ENCODE assay signal across 15 mouse cellular contexts in the genomic region with DNA sequence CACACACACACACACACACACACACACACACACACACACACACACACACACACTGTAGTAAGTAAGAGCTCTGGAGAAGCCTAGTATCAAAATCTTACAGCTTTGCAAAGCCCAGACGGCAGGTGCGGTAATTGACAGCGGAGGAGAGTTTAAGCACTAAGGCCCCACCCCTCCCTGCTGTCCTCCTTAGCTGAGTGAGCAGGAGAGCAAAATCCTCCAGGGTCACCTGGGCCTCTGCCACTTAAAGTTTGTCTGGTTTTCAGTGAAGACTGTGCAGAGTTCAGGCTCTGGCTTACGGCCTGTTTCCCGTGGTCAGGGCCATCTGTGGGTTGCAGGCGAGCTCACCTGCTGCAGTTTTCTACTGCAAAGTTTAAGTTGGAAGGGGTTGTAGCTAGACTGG. TPM values are rescaled to one million over a fixed set of nuclear protein-coding genes. Genes with fewer than 3 reads are reported as not detected.
DNase-seq lines count a peak whose midpoint lies in the region; ATAC-seq and TF ChIP-seq lines count a peak whose summit lies in the region.
"Had no signal": no experiment of that assay in that cellular context is flagged by ENCODE, and none has a peak within 500 bp of the region (broad histone marks: within the 10 kb centered on the region; RNA-seq: fewer than 3 reads in every experiment).

No protein-coding gene starts in this region.

- no peaks in the 10 kb centered on the region for H3K27me3 ChIP-seq in intestine, embryonic 15.5 days (replicated peaks)
- no peaks in the 10 kb centered on the region for H3K27me3 ChIP-seq in intestine, postnatal 0 days (replicated peaks; ENCODE audit: control insufficient read depth, insufficient read depth, low read length)
- H3K27me3 ChIP-seq: heart, embryonic 15.5 days had no signal

- no peak overlapping the region for H3K4me2 ChIP-seq in intestine, embryonic 15.5 days (replicated peaks)
- H3K4me2 ChIP-seq in intestine, postnatal 0 days (replicated peaks; ENCODE audit: low read depth) = no peak overlapping the region
- H3K4me2 ChIP-seq: heart, embryonic 15.5 days had no signal

- peak; percentile 86 for DNase-seq in kidney, adult 9 months
- DNase-seq in thymus, postnatal 0 days (ENCODE audit: low spot score) = peak; percentile 55
- DNase-seq in left cerebral cortex, adult 18-20 months (ENCODE audit: low spot score in 2 of 2) = no peak
- no peak for DNase-seq in heart, postnatal 36 days
- no peak for DNase-seq in c-Kit-positive CD71-positive TER-119-positive erythroid progenitor cells, embryonic 14.5 days (ENCODE audit: low spot score)
- DNase-seq: cerebellum, postnatal 36 days; forebrain, postnatal 0 days; heart, adult 11 months; lung, postnatal 36 days had no signal

- 69% methylated on average over 6 of the region's 6 CpGs for WGBS in intestine, embryonic 15.5 days
- 73% methylated on average over 6 of the region's 6 CpGs for WGBS in intestine, postnatal 0 days
- 53% methylated on average over 6 of the region's 6 CpGs for WGBS in bone marrow, adult 2 months

- no peaks in the 10 kb centered on the region for H3K36me3 ChIP-seq in intestine, embryonic 15.5 days
- no peaks in the 10 kb centered on the region for H3K36me3 ChIP-seq in intestine, postnatal 0 days (ENCODE audit: control insufficient read depth, insufficient read depth)
- H3K36me3 ChIP-seq: G1E; heart, embryonic 15.5 days; midbrain, embryonic 10.5 days had no signal

- no peak overlapping the region for H3K27ac ChIP-seq in intestine, embryonic 15.5 days
- H3K27ac ChIP-seq in intestine, postnatal 0 days (ENCODE audit: low read depth, low read length) = no peak overlapping the region
- H3K27ac ChIP-seq in bone marrow, adult 2 months (ENCODE audit: control insufficient read depth, insufficient read depth, low read depth, low read length, poor library complexity) = peak overlapping the region; percentile 33
- H3K27ac ChIP-seq: heart, embryonic 15.5 days; midbrain, embryonic 10.5 days had no signal

- no peak for TF ChIP-seq CTCF in intestine, postnatal 0 days (IDR thresholded peaks at IDR 0.05; ENCODE audit: low read depth)
- TF ChIP-seq CTCF in bone marrow, adult 2 months (IDR thresholded peaks at IDR 0.05; ENCODE audit: control insufficient read depth, insufficient read depth, low read length) = no peak

- no peak for TF ChIP-seq POLR2A in bone marrow, adult 2 months (IDR thresholded peaks at IDR 0.05; ENCODE audit: borderline replicate concordance, control insufficient read depth, low read depth, low read length)

- H3K9me3 ChIP-seq in intestine, embryonic 15.5 days = no peaks in the 10 kb centered on the region
- H3K9me3 ChIP-seq in intestine, postnatal 0 days (ENCODE audit: control insufficient read depth) = no peaks in the 10 kb centered on the region
- H3K9me3 ChIP-seq: G1E; heart, embryonic 15.5 days had no signal

- no peak overlapping the region for H3K4me3 ChIP-seq in intestine, embryonic 15.5 days (replicated peaks)
- H3K4me3 ChIP-seq in intestine, postnatal 0 days (ENCODE audit: low read depth, low read length) = no peak overlapping the region
- no peak overlapping the region for H3K4me3 ChIP-seq in bone marrow, adult 2 months (replicated peaks; ENCODE audit: control insufficient read depth, low read depth, low read length)
- H3K4me3 ChIP-seq: heart, embryonic 15.5 days; midbrain, embryonic 10.5 days had no signal

- intact Hi-C loops in heart, postnatal 36 days (cut with DNase I) = no loop called here

- peak; percentile 40; the same call in 1 of the 2 replicates for ATAC-seq in intestine, embryonic 15.5 days
- ATAC-seq in intestine, postnatal 0 days = no peak
- ATAC-seq: forebrain, postnatal 0 days had no signal

- H3K4me1 ChIP-seq in intestine, embryonic 15.5 days (replicated peaks) = no peaks in the 10 kb centered on the region
- no peaks in the 10 kb centered on the region for H3K4me1 ChIP-seq in intestine, postnatal 0 days (replicated peaks; ENCODE audit: control insufficient read depth, insufficient read depth, low read length)
- H3K4me1 ChIP-seq in bone marrow, adult 2 months (ENCODE audit: control insufficient read depth, insufficient read depth, low read length) = peaks cover 15% of the 10 kb centered on the region

- H3K9ac ChIP-seq in intestine, embryonic 15.5 days = no peak overlapping the region
- no peak overlapping the region for H3K9ac ChIP-seq in intestine, postnatal 0 days (ENCODE audit: low read depth, low read length)
- H3K9ac ChIP-seq: forebrain, postnatal 0 days; heart, embryonic 15.5 days had no signal

RNA-seq across cellular contexts. Expression of a gene that starts 12.5 kb away (rescaled TPM):
- 539 and 577 TPM in 2 replicates for polyA plus RNA-seq in intestine, embryonic 15.5 days (2015; fragmentation: Nextera tagmentation; extraction: Ambion mirVana)
- 588 and 627 TPM in 2 replicates for polyA plus RNA-seq in intestine, postnatal 0 days (2015; fragmentation: Nextera tagmentation; extraction: Ambion mirVana)
- polyA plus RNA-seq in bone marrow, adult 2 months (2011; ENCODE audit: insufficient read depth, insufficient read length, low replicate concordance, missing spikeins) = 33.6 and 65.3 TPM in 2 replicates
- polyA plus RNA-seq in thymus, postnatal 0 days (2015; fragmentation: Nextera tagmentation; extraction: Ambion mirVana) = 434 and 468 TPM in 2 replicates
- total RNA-seq in left cerebral cortex, adult 18-20 months (2021) = 100 to 1,000 TPM; 192 to 194 TPM
- total RNA-seq in heart, postnatal 36 days (2021) = 1,000 to 10,000 TPM; 1,261 to 1,268 TPM

RNA-seq across cellular contexts. Expression of a gene that starts 38.2 kb away (rescaled TPM):
- polyA plus RNA-seq in intestine, embryonic 15.5 days (2015; fragmentation: Nextera tagmentation; extraction: Ambion mirVana) = 29.8 and 35.7 TPM in 2 replicates
- 10.9 and 11.7 TPM in 2 replicates for polyA plus RNA-seq in intestine, postnatal 0 days (2015; fragmentation: Nextera tagmentation; extraction: Ambion mirVana)
- 28.4 and 46.7 TPM in 2 replicates for polyA plus RNA-seq in bone marrow, adult 2 months (2011; ENCODE audit: insufficient read depth, insufficient read length, low replicate concordance, missing spikeins)
- polyA plus RNA-seq in thymus, postnatal 0 days (2015; fragmentation: Nextera tagmentation; extraction: Ambion mirVana) = 39.0 and 41.8 TPM in 2 replicates
- total RNA-seq in left cerebral cortex, adult 18-20 months (2021) = 100 to 1,000 TPM; 140 to 149 TPM
- 10 to 100 TPM; 16.5 to 17.3 TPM for total RNA-seq in heart, postnatal 36 days (2021)

RNA-seq across cellular contexts. Expression of a gene that starts 42.3 kb away (rescaled TPM):
- 3.1 and 3.8 TPM in 2 replicates for polyA plus RNA-seq in intestine, embryonic 15.5 days (2015; fragmentation: Nextera tagmentation; extraction: Ambion mirVana)
- 1.1 and 1.2 TPM in 2 replicates for polyA plus RNA-seq in intestine, postnatal 0 days (2015; fragmentation: Nextera tagmentation; extraction: Ambion mirVana)
- polyA plus RNA-seq in bone marrow, adult 2 months (2011; ENCODE audit: insufficient read depth, insufficient read length, low replicate concordance, missing spikeins) = 5.6 and 11.4 TPM in 2 replicates
- polyA plus RNA-seq in thymus, postnatal 0 days (2015; fragmentation: Nextera tagmentation; extraction: Ambion mirVana) = 13.6 and 14.8 TPM in 2 replicates
- total RNA-seq in left cerebral cortex, adult 18-20 months (2021) = 10 to 100 TPM; 13.5 to 14.6 TPM
- total RNA-seq in heart, postnatal 36 days (2021) = 1 to 10 TPM in 1 of 2 experiments, under 1 TPM in 1; 0.56 to 1.0 TPM

Comparison
In these comparisons a context has a peak if more than half of its experiments do, and no peak if none do; other contexts are left out.
1. DNase-seq: peak in kidney, adult 9 months (single experiment) and thymus, postnatal 0 days (single experiment); none in left cerebral cortex, adult 18-20 months (0 of 2), heart, postnatal 36 days (0 of 2) and c-Kit-positive CD71-positive TER-119-positive erythroid progenitor cells, embryonic 14.5 days (single experiment).